Mouse (Mus musculus) MN1 (cell line): ENCODE measurements around the gene Ago3.

Experiments
- DNase-seq: peaks from one replicate; pipeline ENCODE4 v3.0.0-alpha.2; 2016; ENCODE audit warnings: low spot score

Ago3 gene

DNA sequence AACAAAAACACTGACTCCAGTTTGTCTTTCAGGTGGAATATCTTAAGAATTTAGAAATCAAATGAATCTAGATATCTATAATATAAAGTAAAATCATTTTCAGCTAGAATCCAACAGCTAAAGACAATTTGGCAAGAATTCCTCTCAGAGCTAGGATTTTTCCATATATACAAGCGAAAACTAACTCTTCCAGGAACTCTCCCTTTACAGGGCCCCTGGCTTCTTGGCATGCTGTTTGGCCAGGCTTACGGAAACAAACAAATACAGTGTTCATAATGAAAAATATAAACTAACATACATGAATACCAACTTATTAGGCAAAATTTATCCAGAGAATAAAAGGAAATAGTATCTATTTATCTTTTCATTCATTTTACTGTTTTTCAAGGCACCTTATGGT, 5.5 kb downstream of the Ago3 start:
- DNase-seq, result no peak

GRCm38 (mm10) chr4:126415707-126416106, 13.6 kb downstream of the Ago3 start:
- no peak for DNase-seq

GRCm38 (mm10) chr4:126412526-126412925, 16.8 kb downstream of the Ago3 start:
- no peak for DNase-seq

DNA sequence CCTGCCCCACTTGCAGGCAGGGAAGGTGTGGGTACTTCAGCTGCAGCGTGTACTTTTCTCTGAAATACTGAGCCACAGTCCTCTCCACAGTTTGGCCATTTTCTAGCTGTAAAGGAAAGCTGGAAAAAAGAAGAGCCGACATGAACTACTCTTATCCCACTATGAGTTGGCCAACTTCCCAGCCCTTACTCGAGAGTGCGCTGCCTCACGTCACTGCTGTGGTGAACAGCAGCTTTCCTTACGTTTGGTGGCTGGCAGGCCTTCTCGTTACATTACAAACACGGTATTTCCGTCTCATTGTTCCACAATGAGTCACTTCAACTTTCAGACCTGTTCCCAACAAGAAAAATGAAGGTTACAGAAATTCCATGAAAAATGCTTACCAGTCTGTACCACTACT, 57.9 kb downstream of the Ago3 start:
- no peak for DNase-seq

- no peak for DNase-seq
These were observed 69.3 kb downstream of the Ago3 start for GRCm38 (mm10) chr4:126360069-126360468.

GRCm38 (mm10) chr4:126343451-126343850, 85.9 kb downstream of the Ago3 start:
- no peak for DNase-seq

GRCm38 (mm10) chr4:126339461-126339860, 89.9 kb downstream of the Ago3 start:
- DNase-seq, result no peak

GRCm38 (mm10) chr4:126332358-126332757, 97.0 kb downstream of the Ago3 start:
- no peak for DNase-seq

GRCm38 (mm10) chr4:126331751-126332150, 97.6 kb downstream of the Ago3 start:
- no peak for DNase-seq

- DNase-seq, result no peak
These were observed 99.1 kb downstream of the Ago3 start for GRCm38 (mm10) chr4:126330295-126330694.

GRCm38 (mm10) chr4:126326036-126326435, 103.3 kb downstream of the Ago3 start:
- no peak for DNase-seq

- no peak for DNase-seq
These were observed 104.0 kb downstream of the Ago3 start, which contains the start of gene Tekt2 for GRCm38 (mm10) chr4:126325281-126325861. TSS of gene Tekt2 (minus strand) at chr4:126325688.

DNA sequence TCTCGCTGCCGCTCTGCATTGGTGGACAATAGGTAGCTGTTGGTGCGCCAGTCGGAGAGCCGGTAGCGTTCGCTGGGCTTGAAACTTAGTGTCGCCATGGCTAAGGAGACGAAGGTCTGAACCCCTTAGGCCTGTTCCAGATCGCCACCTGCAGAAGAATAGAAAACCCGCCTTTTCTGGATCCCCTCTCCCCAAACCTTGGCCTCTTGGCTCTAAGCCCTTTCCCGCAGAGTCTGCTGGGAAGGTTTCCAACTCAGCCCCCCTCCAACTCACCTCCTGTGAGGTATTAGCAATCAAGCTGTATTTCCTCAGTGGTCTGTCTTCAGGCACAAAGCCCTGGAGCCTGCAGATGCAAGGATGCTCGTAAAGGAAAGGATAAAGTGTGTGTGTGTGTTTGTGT, 104.5 kb downstream of the Ago3 start:
- DNase-seq, result no peak

DNA sequence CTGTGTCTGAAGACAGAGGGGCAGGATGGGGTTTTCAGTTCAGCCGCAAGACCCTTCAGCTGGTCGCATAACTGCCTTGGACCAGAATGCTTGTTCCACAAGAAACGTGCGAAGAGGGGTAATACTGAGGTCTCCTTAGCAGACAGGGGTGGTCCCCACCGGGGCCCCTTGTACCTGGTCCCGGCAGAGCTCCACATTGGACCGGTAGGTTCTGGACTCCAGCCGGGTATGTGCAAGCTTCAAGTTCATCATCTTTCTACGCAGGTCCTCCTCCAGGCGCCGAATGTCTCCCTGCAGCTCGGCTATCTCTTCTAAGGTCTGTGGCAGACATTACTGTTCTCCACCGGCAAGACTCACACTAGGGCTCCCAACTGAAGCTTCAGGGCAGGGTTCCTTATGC, 106.7 kb downstream of the Ago3 start:
- no peak for DNase-seq

DNA sequence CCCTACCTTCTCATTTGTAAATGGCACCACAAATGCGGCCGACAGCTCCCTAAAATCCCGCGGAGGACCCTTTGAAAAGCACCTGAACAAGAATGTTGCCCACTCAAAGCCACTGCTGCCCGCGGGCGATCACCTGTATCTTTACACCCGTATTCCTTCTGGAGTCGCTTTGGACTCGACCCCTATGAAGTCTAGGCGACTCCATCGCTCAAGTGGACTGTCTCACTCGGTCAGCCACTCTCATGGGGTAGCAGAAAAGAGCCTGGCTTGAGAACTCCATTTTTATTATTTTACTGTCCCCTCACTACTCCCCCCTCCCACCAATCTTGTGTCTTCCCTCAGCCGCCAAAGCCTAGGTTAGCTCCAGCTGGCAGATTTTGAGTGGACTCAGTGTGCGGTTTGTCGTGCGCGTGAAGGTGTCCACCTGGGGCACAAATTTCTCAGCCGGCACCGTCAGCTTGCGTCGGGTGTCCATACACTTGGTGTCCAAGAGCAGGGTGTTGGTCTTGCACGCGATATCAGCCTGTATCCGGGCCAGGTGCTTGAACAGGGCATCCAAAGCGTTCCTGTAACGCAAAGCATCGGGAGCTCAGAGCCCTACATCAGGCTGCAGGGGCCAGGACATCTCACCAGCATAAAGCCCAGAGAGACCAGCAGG, 107.4 kb downstream of the Ago3 start:
- no peak for DNase-seq

DNA sequence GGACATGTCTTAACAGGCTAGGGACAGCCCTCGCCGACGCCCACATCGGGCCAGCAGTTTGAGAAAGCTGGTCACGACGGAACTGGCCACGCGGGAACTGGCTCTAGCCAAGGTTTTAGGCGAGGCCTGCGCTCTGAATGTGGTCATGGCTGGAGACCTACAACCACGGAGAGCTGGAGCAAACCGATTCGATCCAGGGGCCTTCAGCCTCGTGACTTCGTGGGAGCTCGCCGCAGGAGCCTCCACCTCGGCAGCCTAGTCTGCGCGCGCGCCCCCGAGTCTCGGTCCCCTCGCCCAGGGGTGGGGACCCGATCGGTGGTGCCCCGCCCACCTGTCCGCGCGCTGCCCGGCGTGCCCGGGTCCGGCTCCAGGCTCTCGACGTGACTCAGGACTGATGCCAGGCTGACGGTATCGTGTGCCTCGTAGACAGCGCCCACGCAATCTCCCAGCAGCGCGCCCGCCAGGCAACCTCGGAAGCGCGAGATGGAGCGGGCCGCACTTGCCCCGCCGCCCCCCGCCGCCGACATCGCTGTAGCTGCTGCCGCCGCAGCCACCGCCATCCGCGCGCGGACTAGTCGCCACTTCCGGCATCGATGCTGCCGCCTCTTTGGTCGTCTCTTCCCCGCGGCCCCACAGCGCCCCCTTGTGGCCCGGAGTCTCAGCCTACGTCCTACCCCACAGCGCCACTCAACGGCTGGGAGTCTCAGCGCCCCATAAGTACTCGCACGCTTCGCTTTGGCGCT, 108.1 kb downstream of the Ago3 start, which contains the start of gene Adprhl2:
TSS of gene Adprhl2 (minus strand) at position 593 of the 743 bp plus-strand sequence.
- DNase-seq, result peak; percentile 96

- no peak for DNase-seq
These were observed 109.5 kb downstream of the Ago3 start for GRCm38 (mm10) chr4:126319806-126320205.

DNA sequence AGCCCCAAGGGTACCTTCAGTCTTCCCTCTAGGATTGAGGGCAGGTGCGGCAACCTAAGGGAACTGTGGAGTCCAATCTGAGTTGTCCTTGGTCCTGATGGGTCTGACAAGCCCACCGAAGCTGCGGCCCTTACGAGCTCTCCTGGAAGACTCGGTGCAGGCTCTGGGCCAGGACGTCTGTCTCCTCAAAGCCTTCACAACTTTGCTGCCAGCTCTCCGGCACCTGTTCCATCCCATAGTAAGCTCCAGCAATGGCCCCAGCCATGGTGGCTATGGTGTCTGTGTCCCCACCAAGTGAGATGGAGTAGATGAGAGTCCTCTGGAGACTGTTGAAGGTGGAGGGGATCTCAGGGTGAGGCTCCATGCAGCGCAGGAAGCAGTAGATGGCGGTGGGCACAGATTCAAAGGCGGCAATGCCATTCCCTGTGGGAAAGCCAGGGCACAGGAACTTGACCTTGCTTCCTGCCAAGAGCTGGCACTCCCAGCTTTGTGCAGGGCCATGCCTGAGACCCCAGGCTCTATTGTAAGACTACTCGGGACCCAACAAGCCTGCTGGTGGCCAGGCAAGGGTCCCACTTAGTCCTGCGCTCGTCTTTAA, 112.8 kb downstream of the Ago3 start:
- no peak for DNase-seq

DNA sequence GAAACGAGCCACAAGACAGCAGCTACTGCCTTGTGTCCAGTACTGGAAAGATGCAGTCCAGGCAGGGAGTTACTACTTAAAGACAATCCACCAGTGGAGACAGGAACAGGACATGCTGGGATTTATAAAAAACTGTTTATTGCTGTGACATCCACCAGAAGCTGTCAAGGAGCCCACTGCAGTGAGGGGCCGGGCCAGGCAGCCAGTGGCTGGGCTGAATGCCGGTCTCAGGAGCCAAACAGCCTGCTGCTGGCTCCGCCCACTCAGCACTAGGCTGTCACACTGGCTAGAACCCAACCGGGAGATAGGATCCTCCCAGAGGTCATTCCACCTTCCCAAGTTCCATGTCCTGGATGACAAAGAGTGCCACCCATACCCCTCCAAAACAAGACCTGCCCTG, 113.4 kb downstream of the Ago3 start:
- peak; percentile 66 for DNase-seq

- no peak for DNase-seq
These were observed 115.0 kb downstream of the Ago3 start for GRCm38 (mm10) chr4:126314393-126314792.

DNA sequence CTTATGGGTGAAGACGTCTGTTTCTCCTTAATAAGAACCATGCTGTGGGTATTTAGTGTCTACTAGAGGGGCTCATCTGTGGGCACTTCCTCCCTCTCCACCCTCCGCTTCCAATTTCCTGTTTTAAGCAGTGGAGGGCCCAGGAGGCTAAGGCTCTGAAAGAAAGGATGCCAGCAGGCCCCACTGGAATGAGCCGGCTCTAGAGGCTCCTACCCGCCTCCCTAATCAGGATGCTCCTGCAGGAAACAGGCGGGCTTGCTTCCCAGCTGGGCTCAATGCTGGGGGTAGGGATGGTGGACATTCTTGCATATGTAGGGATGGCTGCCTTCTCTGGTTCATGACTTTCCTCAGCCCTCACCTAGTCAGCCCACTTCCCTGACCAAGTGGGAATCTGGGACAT, 116.2 kb downstream of the Ago3 start:
- no peak for DNase-seq

GRCm38 (mm10) chr4:126311566-126312200, 117.7 kb downstream of the Ago3 start:
- no peak for DNase-seq
